In the genomic region with DNA sequence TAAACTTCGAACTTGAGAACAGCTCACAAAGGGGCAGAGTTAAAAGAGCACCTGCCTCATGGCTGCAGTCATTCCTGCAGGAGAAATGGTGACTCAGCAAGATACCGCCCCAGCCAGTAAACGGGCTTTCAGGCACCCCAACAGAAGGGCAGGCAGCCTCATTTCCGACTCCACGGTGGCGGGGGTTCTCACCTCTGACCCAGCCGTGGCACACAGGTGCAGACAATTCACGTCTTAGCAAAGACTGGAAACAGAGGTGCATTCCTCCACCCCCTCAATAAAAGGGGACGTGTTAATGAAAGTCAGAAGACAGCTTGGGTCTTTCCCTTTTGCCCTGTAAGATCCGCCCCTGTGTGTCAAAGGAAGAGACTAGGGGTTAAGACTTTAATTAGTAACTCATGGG, we compare ENCODE assay signal across 8 mouse cellular contexts.
DNase-seq lines count a peak whose midpoint lies in the region; ATAC-seq and TF ChIP-seq lines count a peak whose summit lies in the region.

No protein-coding gene starts in this region.

- no peaks in the 10 kb centered on the region for H3K27me3 ChIP-seq in CH12.LX (replicated peaks)
- H3K27me3 ChIP-seq in heart, embryonic 15.5 days, result no peaks in the 10 kb centered on the region
- H3K27me3 ChIP-seq in stomach, embryonic 14.5 days (ENCODE audit: control insufficient read depth, insufficient read depth, low read length), result no peaks in the 10 kb centered on the region

- no peak for ATAC-seq in heart, embryonic 15.5 days (replicated peaks; ENCODE audit: insufficient number of reproducible peaks, insufficient read depth, low FRiP score, low read depth)
- no peak for ATAC-seq in stomach, embryonic 14.5 days (ENCODE audit: insufficient number of reproducible peaks, insufficient read depth, low FRiP score, low read depth)

- 14% methylated on average over 10 of the region's 10 CpGs for WGBS in heart, embryonic 15.5 days
- whole genome bisulfite sequencing in stomach, embryonic 14.5 days, result 10% methylated on average over 10 of the region's 10 CpGs

- H3K4me2 ChIP-seq in CH12.LX (ENCODE audit: insufficient read depth, low read depth, poor library complexity, severe bottlenecking), result peak overlapping the region; percentile 23
- H3K4me2 ChIP-seq in heart, embryonic 15.5 days, result peak overlapping the region; percentile 49
- 0 out of 2 replicates have a peak overlapping the region, but pooled peaks have one; percentile 11 for H3K4me2 ChIP-seq in stomach, embryonic 14.5 days (replicated peaks; ENCODE audit: low read depth, low read length)

- H3K9me3 ChIP-seq in CH12.LX (replicated peaks; ENCODE audit: low read length), result no peaks in the 10 kb centered on the region
- H3K9me3 ChIP-seq in heart, embryonic 15.5 days (replicated peaks), result no peaks in the 10 kb centered on the region
- H3K9me3 ChIP-seq in stomach, embryonic 14.5 days (ENCODE audit: control insufficient read depth, low read depth, low read length), result no peaks in the 10 kb centered on the region

- TF ChIP-seq POLR2A in CH12.LX (IDR thresholded peaks at IDR 0.05; ENCODE audit: low read depth, low read length), result no peak

- H3K4me1 ChIP-seq in CH12.LX (ENCODE audit: control insufficient read depth in 1 of 2, insufficient read depth in 2 of 2), result peaks cover 11 to 43% of the 10 kb centered on the region in 2 experiments; a peak in 3 of 4 replicates
- H3K4me1 ChIP-seq in heart, embryonic 15.5 days (replicated peaks), result peaks cover 55% of the 10 kb centered on the region
- H3K4me1 ChIP-seq in stomach, embryonic 14.5 days (ENCODE audit: control insufficient read depth, insufficient read depth, low read length), result peaks cover 25% of the 10 kb centered on the region; the same call in 1 of the 2 replicates

- H3K27ac ChIP-seq in CH12.LX (ENCODE audit: insufficient read depth, low read depth), result no peak overlapping the region
- no peak overlapping the region for H3K27ac ChIP-seq in heart, embryonic 15.5 days
- no peak overlapping the region for H3K27ac ChIP-seq in stomach, embryonic 14.5 days (ENCODE audit: low read length)

- peak; percentile 35 for DNase-seq in 416B (ENCODE audit: low read depth)
- peak; percentile 52 for DNase-seq in CH12.LX (ENCODE audit: extremely low read depth)
- peak; percentile 73 for DNase-seq in kidney, postnatal 14 days
- no peak for DNase-seq in gastrocnemius, postnatal 25 days
- DNase-seq in urinary bladder, postnatal 10 days (ENCODE audit: low spot score), result no peak
- DNase-seq in lung, adult 18-20 months, result no peak

- H3K4me3 ChIP-seq in CH12.LX (replicated peaks in 1 of 3; ENCODE audit: low read depth in 2 of 3, low read length in 2 of 3, poor library complexity in 1 of 3), result peak overlapping the region in 1 of 3 experiments; percentile 25
- H3K4me3 ChIP-seq in heart, embryonic 15.5 days, result peak overlapping the region; percentile 8; the same call in 1 of the 2 replicates
- H3K4me3 ChIP-seq in stomach, embryonic 14.5 days (ENCODE audit: low read depth, low read length), result no peak overlapping the region

- dilution Hi-C loops in CH12.LX (cut with MboI; ENCODE audit: extremely low pct_ligation_motif_present, extremely low pct_unique_long_range_greater_than_20kb, low sequenced_read_pairs), result no loop called here

- no peak for TF ChIP-seq CTCF in CH12.LX (conservative IDR thresholded peaks at IDR 0.05 in 1 of 2, IDR thresholded peaks at IDR 0.05 in 1 of 2; ENCODE audit: low read depth in 2 of 2, low read length in 2 of 2)

- H3K36me3 ChIP-seq in CH12.LX (replicated peaks in 1 of 2; ENCODE audit: control insufficient read depth in 1 of 2, insufficient read depth in 1 of 2, low read length in 1 of 2), result peaks cover 0 to 4% of the 10 kb centered on the region in 2 experiments
- peaks cover 18% of the 10 kb centered on the region for H3K36me3 ChIP-seq in heart, embryonic 15.5 days
- peaks cover 6% of the 10 kb centered on the region; the same call in 1 of the 2 replicates for H3K36me3 ChIP-seq in stomach, embryonic 14.5 days (ENCODE audit: control insufficient read depth, insufficient read depth, low read length)

- peak; percentile 26; the same call in 1 of the 2 replicates for TF ChIP-seq EP300 in CH12.LX (IDR thresholded peaks at IDR 0.05; ENCODE audit: low read length)

- no peak for TF ChIP-seq RAD21 in CH12.LX (IDR thresholded peaks at IDR 0.05; ENCODE audit: low read depth, low read length)

- peak overlapping the region; percentile 48 for H3K9ac ChIP-seq in CH12.LX (ENCODE audit: insufficient read depth, low read depth)
- H3K9ac ChIP-seq in heart, embryonic 15.5 days, result no peak overlapping the region
- no peak overlapping the region for H3K9ac ChIP-seq in stomach, embryonic 14.5 days (replicated peaks; ENCODE audit: low read depth, low read length)

- no peaks in the 10 kb centered on the region for H3K79me2 ChIP-seq in CH12.LX (replicated peaks; ENCODE audit: control insufficient read depth, extremely low read depth, insufficient read depth, poor library complexity, severe bottlenecking)

- in situ Hi-C loops in CH12.LX (cut with MboI; ENCODE audit: low pct_ligation_motif_present, low pct_unique_long_range_greater_than_20kb, low sequenced_read_pairs), result loop anchor here (10.0 kb wide), 2 partner anchors 61 to 201 kb away; no protein-coding TSS in a partner anchor

TF ChIP-seq in CH12.LX, 34 proteins besides CTCF, POLR2A, EP300 and RAD21:
- TF ChIP-seq E2F4 (IDR thresholded peaks at IDR 0.05; ENCODE audit: insufficient replicate concordance, low read depth, low read length) (no peak), JUN (IDR thresholded peaks at IDR 0.05; ENCODE audit: insufficient read depth, low read depth, low read length) (no peak), CHD2 (IDR thresholded peaks at IDR 0.05; ENCODE audit: low read length) (0 out of 2 replicates have a peak, but pooled peaks have one; percentile 12), NELFE (IDR thresholded peaks at IDR 0.05; ENCODE audit: low read depth, low read length) (no peak), UBTF (IDR thresholded peaks at IDR 0.05; ENCODE audit: low read depth, low read length) (no peak), POLR2AphosphoS2 (IDR thresholded peaks at IDR 0.05; ENCODE audit: low read depth, low read length) (no peak), CHD1 (IDR thresholded peaks at IDR 0.05; ENCODE audit: low read depth, low read length) (no peak), RCOR1 (conservative IDR thresholded peaks at IDR 0.05; ENCODE audit: low read depth, low read length) (no peak), ZC3H11A (IDR thresholded peaks at IDR 0.05; ENCODE audit: low read depth, low read length) (no peak), SMC3 (IDR thresholded peaks at IDR 0.05; ENCODE audit: low read depth, low read length) (no peak), TBP (conservative IDR thresholded peaks at IDR 0.05; ENCODE audit: low read depth, low read length) (no peak), SIN3A (IDR thresholded peaks at IDR 0.05; ENCODE audit: low read length) (peak; percentile 68; the same call in 1 of the 2 replicates), PAX5 (IDR thresholded peaks at IDR 0.05; ENCODE audit: low read length) (no peak), NRF1 (IDR thresholded peaks at IDR 0.05; ENCODE audit: low read depth, low read length) (no peak), USF1 (IDR thresholded peaks at IDR 0.05; ENCODE audit: low read depth, low read length) (no peak), MAX (IDR thresholded peaks at IDR 0.05; ENCODE audit: low read length) (0 out of 2 replicates have a peak, but pooled peaks have one; percentile 39), MYC (IDR thresholded peaks at IDR 0.05; ENCODE audit: low read depth, low read length) (no peak), ZNF384 (IDR thresholded peaks at IDR 0.05; ENCODE audit: low read depth, low read length) (no peak), GABPA (IDR thresholded peaks at IDR 0.05; ENCODE audit: insufficient replicate concordance, low read depth, low read length) (no peak), MXI1 (IDR thresholded peaks at IDR 0.05; ENCODE audit: low read depth, low read length) (peak; percentile 41; the same call in 1 of the 2 replicates), MEF2A (IDR thresholded peaks at IDR 0.05; ENCODE audit: borderline replicate concordance, low read depth, low read length) (no peak), KAT2A (IDR thresholded peaks at IDR 0.05; ENCODE audit: insufficient replicate concordance, low read length) (no peak), IRF4 (IDR thresholded peaks at IDR 0.05; ENCODE audit: low read depth, low read length) (no peak; the same call in 1 of the 2 replicates), HCFC1 (IDR thresholded peaks at IDR 0.05; ENCODE audit: low read depth, low read length) (no peak), JUND (conservative IDR thresholded peaks at IDR 0.05; ENCODE audit: low read depth, low read length) (no peak), MAZ (IDR thresholded peaks at IDR 0.05; ENCODE audit: low read depth, low read length) (peak; percentile 26; the same call in 1 of the 2 replicates), ELF1 (IDR thresholded peaks at IDR 0.05; ENCODE audit: low read depth, low read length) (no peak), USF2 (conservative IDR thresholded peaks at IDR 0.05; ENCODE audit: low read depth, low read length) (no peak), BHLHE40 (IDR thresholded peaks at IDR 0.05; ENCODE audit: low read depth, low read length) (no peak), ETS1 (conservative IDR thresholded peaks at IDR 0.05; ENCODE audit: low read depth, low read length) (no peak), ZKSCAN1 (IDR thresholded peaks at IDR 0.05; ENCODE audit: borderline replicate concordance, low read depth, low read length) (no peak), TCF12 (IDR thresholded peaks at IDR 0.05; ENCODE audit: low read depth, low read length) (no peak), ZMIZ1 (IDR thresholded peaks at IDR 0.05; ENCODE audit: low read depth, low read length) (no peak), MAFK (IDR thresholded peaks at IDR 0.05; ENCODE audit: insufficient replicate concordance, low read length) (peak; percentile 94)

Comparison
In these comparisons a context has a peak if more than half of its experiments do, and no peak if none do; other contexts are left out.
1. DNase-seq: peak in 416B (single experiment), CH12.LX (single experiment) and kidney, postnatal 14 days (single experiment); none in gastrocnemius, postnatal 25 days (single experiment), urinary bladder, postnatal 10 days (single experiment) and lung, adult 18-20 months (0 of 2).
2. Peak in every context shown above with its lines, with median percentiles within 50 percentile points of each other: H3K4me2 ChIP-seq.